Mouse (Mus musculus): ENCODE data around the gene Popdc3. TPM values are rescaled to one million over a fixed set of nuclear protein-coding genes. Genes with fewer than 3 reads are reported as not detected.

Popdc3 gene
- polyA plus RNA-seq, 1 experiment from 2014 or later, result 0.97 TPM

- H3K27me3 ChIP-seq, result no peaks in the 10 kb centered on the region
- no peak overlapping the region for H3K4me3 ChIP-seq
- no peak for ATAC-seq (ENCODE audit: borderline replicate concordance, extremely low read depth, low FRiP score, low TSS enrichment)
- no peak overlapping the region for H3K9ac ChIP-seq
- WGBS, result 93% methylated on average over 12 of the region's 12 CpGs
- H3K4me2 ChIP-seq, result no peak overlapping the region
- no peaks in the 10 kb centered on the region for H3K4me1 ChIP-seq
- no peak overlapping the region for H3K27ac ChIP-seq
- H3K36me3 ChIP-seq, result peaks cover 71% of the 10 kb centered on the region
- no peaks in the 10 kb centered on the region for H3K9me3 ChIP-seq
These were observed 25.9 kb upstream of the Popdc3 start for GRCm38 (mm10) chr10:45151771-45152692.

DNA sequence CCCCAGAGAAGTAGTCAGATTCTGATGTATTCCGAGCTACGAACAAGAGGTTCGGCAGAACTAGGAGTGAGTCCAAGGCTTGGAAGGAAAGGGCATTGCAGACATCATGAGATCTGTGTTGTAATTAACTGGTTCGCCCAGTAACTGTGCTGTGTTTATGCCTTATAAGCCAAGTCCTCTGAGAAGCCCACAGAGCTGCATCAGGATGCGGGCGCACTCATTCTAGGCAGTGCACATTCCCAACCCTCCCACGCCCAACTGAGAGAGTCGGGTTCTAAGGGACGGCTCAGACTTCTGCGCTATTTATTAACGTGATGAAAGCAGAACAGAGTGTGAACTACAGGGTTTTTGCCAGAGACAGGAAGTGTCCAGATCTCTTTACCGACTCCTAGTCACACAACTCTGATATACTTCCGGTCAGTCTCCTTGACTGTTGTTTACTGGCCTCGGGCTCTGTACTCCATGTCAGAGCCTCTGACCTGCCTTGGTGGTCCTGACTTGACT is 23.3 kb upstream of the Popdc3 start:
- Histone ChIP-seq H3K9ac (no peak overlapping the region), H3K9me3 (no peaks in the 10 kb centered on the region), H3K4me2 (no peak overlapping the region), H3K27me3 (no peaks in the 10 kb centered on the region), H3K27ac (no peak overlapping the region), H3K36me3 (peaks cover 79% of the 10 kb centered on the region), H3K4me3 (no peak overlapping the region), H3K4me1 (no peaks in the 10 kb centered on the region)
- 84% methylated on average over 14 of the region's 14 CpGs for WGBS
- ATAC-seq (ENCODE audit: borderline replicate concordance, extremely low read depth, low FRiP score, low TSS enrichment), result no peak

GRCm38 (mm10) chr10:45165851-45166250 is 12.0 kb upstream of the Popdc3 start:
- H3K27me3 ChIP-seq, result no peaks in the 10 kb centered on the region
- H3K9me3 ChIP-seq, result no peaks in the 10 kb centered on the region
- WGBS, result 83% methylated on average over 8 of the region's 8 CpGs
- 0 out of 2 replicates have a peak, but pooled peaks cover 2% of the 10 kb centered on the region for H3K36me3 ChIP-seq
- ATAC-seq (ENCODE audit: borderline replicate concordance, extremely low read depth, low FRiP score, low TSS enrichment), result no peak; the same call in 1 of the 2 replicates
- no peaks in the 10 kb centered on the region for H3K4me1 ChIP-seq
- no peak overlapping the region for H3K9ac ChIP-seq
- H3K27ac ChIP-seq, result no peak overlapping the region
- no peak overlapping the region for H3K4me2 ChIP-seq
- no peak overlapping the region for H3K4me3 ChIP-seq

DNA sequence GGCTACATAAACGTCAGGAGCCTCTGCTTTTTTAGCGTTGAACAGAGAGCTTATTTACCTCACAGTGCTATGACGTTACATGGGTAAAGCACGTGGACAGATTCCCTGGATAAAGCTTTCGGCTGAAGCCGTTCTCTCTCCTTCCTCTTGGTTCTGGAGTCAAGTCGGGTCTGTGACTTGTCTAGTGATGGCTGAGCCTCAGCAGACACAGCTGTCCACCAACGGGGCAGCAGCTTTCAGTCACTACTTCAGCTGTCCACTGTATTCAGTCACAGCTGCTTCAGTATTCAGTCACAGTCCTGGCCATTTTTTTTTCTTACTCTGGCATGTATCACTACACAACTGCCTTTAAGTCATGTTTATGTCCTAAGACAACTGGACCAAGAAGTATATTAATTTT is 4.0 kb upstream of the Popdc3 start:
- Histone ChIP-seq H3K27me3 (no peaks in the 10 kb centered on the region), H3K27ac (no peak overlapping the region), H3K4me3 (no peak overlapping the region), H3K9ac (no peak overlapping the region), H3K9me3 (no peaks in the 10 kb centered on the region), H3K4me1 (no peaks in the 10 kb centered on the region), H3K4me2 (no peak overlapping the region), H3K36me3 (no peaks in the 10 kb centered on the region)
- whole genome bisulfite sequencing, result 67% methylated on average over 8 of the region's 8 CpGs
- ATAC-seq (ENCODE audit: borderline replicate concordance, extremely low read depth, low FRiP score, low TSS enrichment), result no peak; the same call in 1 of the 2 replicates

- Histone ChIP-seq H3K27me3 (no peaks in the 10 kb centered on the region), H3K4me3 (no peak overlapping the region), H3K9me3 (no peaks in the 10 kb centered on the region), H3K4me2 (no peak overlapping the region), H3K27ac (no peak overlapping the region), H3K9ac (no peak overlapping the region), H3K36me3 (no peaks in the 10 kb centered on the region), H3K4me1 (no peaks in the 10 kb centered on the region)
- 89% methylated on average over 3 of the region's 3 CpGs for WGBS
- ATAC-seq (ENCODE audit: borderline replicate concordance, extremely low read depth, low FRiP score, low TSS enrichment), result no peak
These were observed 3.6 kb upstream of the Popdc3 start for GRCm38 (mm10) chr10:45174345-45174744.

DNA sequence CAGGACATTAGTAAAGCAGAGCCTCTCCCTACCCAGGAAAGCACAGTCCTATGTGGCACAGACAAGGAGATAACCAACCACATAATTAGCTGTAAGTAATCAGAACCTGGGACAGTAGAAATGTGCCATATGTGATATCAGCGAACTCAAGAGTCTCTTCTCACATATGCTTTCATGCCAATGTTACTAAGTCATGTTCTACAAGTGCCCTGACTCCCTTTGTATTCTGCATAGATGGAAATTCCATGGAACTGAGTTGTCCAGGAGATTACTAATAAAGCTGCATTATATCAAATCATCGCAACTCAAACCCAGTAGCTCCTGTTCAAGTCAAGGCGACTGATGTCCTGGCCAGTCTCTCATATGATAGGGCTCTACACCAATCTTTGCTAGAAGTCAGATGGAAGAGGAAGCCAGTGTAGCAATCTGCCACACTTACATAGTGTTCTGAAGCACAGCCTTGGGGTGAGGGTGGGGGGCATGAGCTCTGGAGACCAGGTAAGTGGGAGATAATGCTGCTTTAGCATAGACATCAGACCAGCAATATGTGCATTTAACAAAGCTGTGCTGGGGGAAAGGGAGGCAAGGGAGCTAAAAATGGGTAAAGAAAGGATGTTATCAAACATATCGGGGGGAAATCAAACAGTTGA is 2.9 kb downstream of the Popdc3 start:
- Histone ChIP-seq H3K4me1 (no peaks in the 10 kb centered on the region), H3K9me3 (no peaks in the 10 kb centered on the region), H3K9ac (no peak overlapping the region), H3K27ac (no peak overlapping the region), H3K27me3 (no peaks in the 10 kb centered on the region), H3K4me2 (no peak overlapping the region), H3K4me3 (no peak overlapping the region), H3K36me3 (no peaks in the 10 kb centered on the region)
- WGBS, result 80% methylated on average over 4 of the region's 4 CpGs
- ATAC-seq (ENCODE audit: borderline replicate concordance, extremely low read depth, low FRiP score, low TSS enrichment), result no peak

- H3K27me3 ChIP-seq, result no peaks in the 10 kb centered on the region
- 57% methylated on average over 3 of the region's 3 CpGs for WGBS
- H3K9ac ChIP-seq, result no peak overlapping the region
- ATAC-seq (ENCODE audit: borderline replicate concordance, extremely low read depth, low FRiP score, low TSS enrichment), result peak; percentile 23; the same call in 1 of the 2 replicates
- H3K27ac ChIP-seq, result no peak overlapping the region
- H3K36me3 ChIP-seq, result no peaks in the 10 kb centered on the region
- H3K4me3 ChIP-seq, result no peak overlapping the region
- H3K9me3 ChIP-seq, result no peaks in the 10 kb centered on the region
- no peak overlapping the region for H3K4me2 ChIP-seq
- no peaks in the 10 kb centered on the region for H3K4me1 ChIP-seq
These were observed 3.4 kb downstream of the Popdc3 start for GRCm38 (mm10) chr10:45181344-45181743.

DNA sequence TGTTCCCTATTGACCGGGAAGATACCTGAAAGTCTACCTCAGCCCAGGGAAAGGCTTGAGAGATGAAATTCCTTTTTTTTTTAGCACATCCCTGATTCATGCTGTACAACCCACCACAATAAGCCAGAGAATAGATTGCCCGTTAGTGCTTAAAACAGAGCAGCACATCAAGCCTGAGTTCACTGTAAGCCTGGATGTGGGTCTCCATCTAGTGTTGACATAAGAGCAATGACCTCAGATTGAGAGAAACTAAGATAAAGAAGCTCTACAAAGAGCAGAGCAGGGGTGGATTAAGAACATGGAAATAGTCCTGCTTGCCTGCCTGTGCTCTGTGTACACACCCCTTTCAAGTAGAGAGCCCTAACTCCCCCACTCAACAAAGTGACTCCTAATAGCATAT is 7.6 kb downstream of the Popdc3 start:
- ATAC-seq (ENCODE audit: borderline replicate concordance, extremely low read depth, low FRiP score, low TSS enrichment), result no peak
- no peaks in the 10 kb centered on the region for H3K36me3 ChIP-seq
- H3K27ac ChIP-seq, result no peak overlapping the region
- H3K9ac ChIP-seq, result no peak overlapping the region
- H3K4me3 ChIP-seq, result no peak overlapping the region
- H3K9me3 ChIP-seq, result no peaks in the 10 kb centered on the region
- H3K4me1 ChIP-seq, result no peaks in the 10 kb centered on the region
- H3K4me2 ChIP-seq, result no peak overlapping the region
- WGBS, result 82% methylated on average over 2 of the region's 2 CpGs
- H3K27me3 ChIP-seq, result no peaks in the 10 kb centered on the region

- 60% methylated on average over 14 of the region's 14 CpGs for WGBS
- no peaks in the 10 kb centered on the region for H3K27me3 ChIP-seq
- H3K36me3 ChIP-seq, result no peaks in the 10 kb centered on the region
- ATAC-seq (ENCODE audit: borderline replicate concordance, extremely low read depth, low FRiP score, low TSS enrichment), result no peak
- no peaks in the 10 kb centered on the region for H3K9me3 ChIP-seq
- no peak overlapping the region for H3K27ac ChIP-seq
- no peak overlapping the region for H3K4me3 ChIP-seq
- H3K9ac ChIP-seq, result no peak overlapping the region
- H3K4me2 ChIP-seq, result no peak overlapping the region
- no peaks in the 10 kb centered on the region for H3K4me1 ChIP-seq
These were observed 15.7 kb downstream of the Popdc3 start for GRCm38 (mm10) chr10:45193330-45194310.

DNA sequence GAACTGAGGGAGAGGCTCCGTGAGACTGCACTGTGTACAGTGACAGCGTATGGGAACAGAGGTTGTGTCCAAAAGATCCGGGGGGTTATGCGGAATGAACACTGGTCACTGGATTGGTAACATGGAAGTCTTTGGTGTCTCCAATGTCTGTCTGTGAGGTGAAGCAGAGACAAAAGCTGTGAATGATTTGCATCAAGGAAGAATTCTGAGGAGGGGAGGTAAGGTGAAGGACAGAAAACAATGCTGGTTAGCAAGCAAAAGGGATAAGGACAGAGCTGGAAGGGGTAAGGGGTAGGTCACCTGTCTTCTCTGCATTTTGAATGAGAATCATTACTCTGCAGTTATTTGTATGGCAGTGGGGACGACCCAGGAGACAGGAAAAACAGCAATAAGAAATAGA is 16.6 kb downstream of the Popdc3 start:
- Histone ChIP-seq H3K27me3 (no peaks in the 10 kb centered on the region), H3K4me2 (no peak overlapping the region), H3K9me3 (no peaks in the 10 kb centered on the region), H3K4me1 (no peaks in the 10 kb centered on the region), H3K4me3 (no peak overlapping the region), H3K36me3 (no peaks in the 10 kb centered on the region), H3K9ac (no peak overlapping the region), H3K27ac (no peak overlapping the region)
- ATAC-seq (ENCODE audit: borderline replicate concordance, extremely low read depth, low FRiP score, low TSS enrichment), result no peak
- 72% methylated on average over 5 of the region's 5 CpGs for WGBS

GRCm38 (mm10) chr10:45204582-45204981 is 26.7 kb downstream of the Popdc3 start:
- no peak for ATAC-seq (ENCODE audit: borderline replicate concordance, extremely low read depth, low FRiP score, low TSS enrichment)
- no peaks in the 10 kb centered on the region for H3K36me3 ChIP-seq
- H3K27me3 ChIP-seq, result no peaks in the 10 kb centered on the region
- H3K27ac ChIP-seq, result no peak overlapping the region
- no peaks in the 10 kb centered on the region for H3K4me1 ChIP-seq
- no peaks in the 10 kb centered on the region for H3K9me3 ChIP-seq
- H3K4me3 ChIP-seq, result no peak overlapping the region
- no peak overlapping the region for H3K9ac ChIP-seq
- WGBS, result 53% methylated on average over 1 of the region's 1 CpGs
- no peak overlapping the region for H3K4me2 ChIP-seq
